Mouse (Mus musculus) B cell, adult (primary cell): ENCODE measurements around the gene Ifi27l2b. TPM values are rescaled to one million over a fixed set of nuclear protein-coding genes. Genes with fewer than 3 reads are reported as not detected.

Experiments used
- total RNA-seq: library from RNA; stranded (reverse); gene quantifications from 4 replicates; pipeline ENCODE4 v1.2.4, GENCODE M21; 2023; ENCODE audit not compliant: inconsistent age

Gene Ifi27l2b
- not detected in 4 replicates for total RNA-seq

DNA sequence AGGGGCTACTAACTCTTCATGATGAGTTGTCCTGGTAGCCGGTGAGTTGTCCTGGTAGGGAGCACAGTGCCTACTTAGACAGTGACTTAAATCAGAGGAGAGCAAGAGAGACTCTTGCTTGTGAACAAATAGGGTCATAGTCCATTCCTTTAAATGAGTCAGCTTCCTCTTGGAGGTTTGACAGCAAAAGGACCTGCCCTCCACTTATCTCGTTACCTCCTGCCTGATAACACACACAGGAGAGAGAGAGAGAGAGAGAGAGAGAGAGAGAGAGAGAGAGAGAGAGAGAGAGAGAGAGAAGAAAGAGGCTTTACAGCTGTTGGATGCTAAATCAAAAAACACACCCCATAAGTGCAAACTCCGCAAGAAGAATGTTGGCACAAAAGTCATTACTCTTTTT lies at the start of gene Ifi27l2b:
Gene Ifi27l2b (minus strand): TSS at position 84 of the 400 bp plus-strand sequence.

DNA sequence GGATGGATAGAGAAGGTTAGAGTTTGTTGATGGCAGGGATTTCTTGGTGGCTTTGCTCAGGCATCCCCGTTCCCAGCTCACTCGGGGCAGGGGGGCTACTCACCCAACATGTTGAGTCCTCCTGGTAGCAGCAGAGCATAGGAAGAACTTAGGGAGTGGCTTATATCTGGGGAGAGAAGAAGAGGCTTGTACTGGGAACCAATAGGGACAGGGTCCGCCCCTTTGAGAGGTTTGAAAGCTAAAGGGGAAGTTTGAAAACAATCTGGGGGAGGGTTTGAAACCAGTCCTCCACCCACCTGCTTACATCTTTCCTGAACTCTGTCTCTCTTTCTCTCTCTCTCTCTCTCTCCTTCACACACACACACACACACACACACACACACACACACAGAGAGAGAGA lies 13.5 kb downstream of the Ifi27l2b start, which contains the start of gene Ifi27l2a:
Gene Ifi27l2a (minus strand): TSS at position 157 of the 400 bp plus-strand sequence.

DNA sequence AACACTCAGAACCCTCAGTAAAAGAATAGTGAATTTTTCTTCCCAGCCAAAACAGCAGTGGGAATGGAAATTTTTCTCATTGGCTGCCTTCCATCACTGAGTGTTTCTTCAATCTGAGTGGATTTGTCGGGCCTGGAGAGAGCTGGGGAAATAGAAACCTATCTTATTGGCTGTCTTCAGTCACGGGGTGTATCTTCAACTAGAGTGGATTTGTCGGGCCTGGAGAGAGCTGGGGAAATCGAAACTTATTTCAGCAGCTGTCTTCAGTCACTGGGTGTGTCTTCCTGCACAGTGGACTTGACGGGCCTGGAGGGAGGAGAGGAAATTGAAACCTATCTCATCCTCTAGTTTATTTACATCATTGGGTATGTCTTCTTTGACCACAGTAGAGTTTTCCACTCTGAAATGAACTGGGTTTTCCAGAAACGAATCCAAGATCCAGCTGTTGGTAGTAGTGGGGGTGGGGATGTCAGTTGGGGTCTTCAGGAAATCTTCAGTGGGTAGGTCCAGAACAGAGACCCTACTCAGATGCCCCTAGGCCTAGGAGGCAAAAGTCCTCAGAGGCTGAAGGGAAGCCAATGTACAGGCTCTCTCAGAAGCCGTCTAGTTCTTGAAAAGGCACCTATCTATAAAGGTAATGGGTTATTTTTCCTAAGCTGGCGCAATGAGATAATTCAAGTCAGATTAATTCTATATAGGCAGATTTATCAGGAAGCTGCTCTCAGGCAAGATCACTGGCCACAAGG lies 22.9 kb downstream of the Ifi27l2b start, which contains the start of gene Ifi27:
Gene Ifi27 (plus strand): TSS at position 226 of the 746 bp plus-strand sequence.

DNA sequence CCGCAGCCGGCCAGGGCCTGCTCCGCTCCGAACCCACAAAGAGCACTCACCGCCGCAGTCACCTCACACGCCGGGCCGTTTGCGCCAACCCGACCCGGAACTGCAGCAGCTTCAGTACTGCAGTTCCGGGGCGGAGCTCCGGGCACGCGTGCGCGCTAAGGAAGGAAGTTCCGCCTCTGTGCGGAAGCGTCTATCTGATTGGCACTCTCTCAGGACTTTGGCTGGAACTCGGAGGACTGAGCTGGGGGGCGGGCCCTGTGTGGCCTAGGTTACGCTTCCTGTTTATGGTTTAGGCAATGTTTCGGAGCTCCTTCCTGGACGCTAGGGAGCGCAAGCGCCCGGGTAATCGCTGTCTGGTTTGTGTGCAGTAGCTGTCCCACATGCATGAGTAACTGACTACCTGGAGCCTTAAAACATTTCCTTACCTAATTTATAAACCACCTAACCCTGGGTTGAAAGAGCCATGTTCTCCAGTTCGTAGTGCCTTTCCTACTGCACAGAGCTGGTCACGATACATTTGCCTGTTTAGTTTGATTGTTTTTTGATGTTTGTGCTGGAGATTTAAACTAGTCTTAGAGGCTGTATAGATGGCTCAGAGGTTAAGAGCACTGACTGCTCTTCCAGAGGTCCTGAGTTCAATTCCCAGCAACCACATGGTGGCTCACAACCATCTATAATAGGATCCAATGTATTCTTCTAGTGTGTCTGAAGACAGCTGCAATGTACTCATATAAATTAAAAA lies 31.1 kb downstream of the Ifi27l2b start, which contains the start of gene Ddx24:
Gene Ddx24 (minus strand): TSS at position 102 of the 742 bp plus-strand sequence.

DNA sequence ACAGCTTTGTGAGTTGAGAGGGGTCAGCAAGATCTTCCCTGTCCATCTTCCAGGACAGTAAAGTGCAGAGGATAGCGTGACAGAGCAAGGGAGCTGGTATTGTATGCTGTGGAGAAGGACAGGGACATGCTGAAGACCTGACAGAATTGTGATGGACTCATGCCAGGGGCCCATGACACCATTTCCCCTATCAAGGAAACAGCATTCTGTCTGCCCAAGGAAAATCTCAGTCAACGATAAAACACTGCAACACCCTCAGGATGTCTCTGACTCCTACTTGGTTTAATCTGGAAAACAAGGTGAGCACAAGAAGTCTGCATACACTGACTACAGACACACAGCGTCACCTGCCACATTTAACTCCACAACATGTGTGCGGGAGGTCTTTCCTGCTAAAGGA lies 49.3 kb downstream of the Ifi27l2b start, which contains the start of gene 9330161L09Rik:
Gene 9330161L09Rik (minus strand): TSS at position 101 of the 400 bp plus-strand sequence.

Other genes with a start within 250 kb of the Ifi27l2b start
- gene Prima1, start 215.1 kb downstream of the Ifi27l2b start, total RNA-seq: not detected in 4 replicates
- not detected in 4 replicates for gene Fam181a, start 146.2 kb downstream of the Ifi27l2b start, total RNA-seq
- 21.5 to 27.4 TPM (median 24.2 TPM) in 4 replicates for gene Asb2, start 101.2 kb downstream of the Ifi27l2b start, total RNA-seq
- gene Otub2, start 68.5 kb downstream of the Ifi27l2b start, total RNA-seq: 5.0 to 6.9 TPM (median 5.7 TPM) in 4 replicates
- gene 9330161L09Rik, start 49.4 kb downstream of the Ifi27l2b start, total RNA-seq: 9.6 to 11.3 TPM (median 10.4 TPM) in 4 replicates
- gene Ddx24, start 31.4 kb downstream of the Ifi27l2b start, total RNA-seq: 224 to 256 TPM (median 230 TPM) in 4 replicates
- gene Ifi27, start 23.0 kb downstream of the Ifi27l2b start, total RNA-seq: 87.5 to 131 TPM (median 117 TPM) in 4 replicates
- gene Ifi27l2a, start 13.5 kb downstream of the Ifi27l2b start, total RNA-seq: 158 to 357 TPM (median 229 TPM) in 4 replicates
- 0.12 to 0.16 TPM in 2 of 4 replicates, not detected in the others for gene Ppp4r4, start 75.1 kb upstream of the Ifi27l2b start, total RNA-seq
- gene Serpina10, start 174.2 kb upstream of the Ifi27l2b start, total RNA-seq: not detected in 4 replicates
- gene Serpina6, start 200.0 kb upstream of the Ifi27l2b start, total RNA-seq: not detected in 4 replicates
- gene Serpina16, start 218.9 kb upstream of the Ifi27l2b start, total RNA-seq: not detected in 4 replicates
- gene Serpina1f, start 238.3 kb upstream of the Ifi27l2b start, total RNA-seq: not detected in 4 replicates